Mouse (Mus musculus) fat pad, adult 2 months (tissue): Measurements from ENCODE around the gene Auts2.
A peak's percentile ranks its signal among the peaks of the same experiment; 100 is the strongest.

ENCODE experiments used
- DNase-seq: peaks from one replicate; pipeline ENCODE4 v3.0.0-alpha.2; 2011; ENCODE audit warnings: low read depth, low spot score; ENCODE audit errors: extremely low read depth

Auts2 gene

GRCm38 (mm10) chr5:132450071-132450470, 93.1 kb downstream of the Auts2 start:
- DNase-seq: no peak

- DNase-seq: no peak
Measured at GRCm38 (mm10) chr5:132448401-132449066, 94.6 kb downstream of the Auts2 start.

- no peak for DNase-seq
Measured at GRCm38 (mm10) chr5:132445213-132445954, 97.8 kb downstream of the Auts2 start.

- no peak for DNase-seq
Measured at GRCm38 (mm10) chr5:132442948-132443347, 100.2 kb downstream of the Auts2 start.

GRCm38 (mm10) chr5:132438414-132438813, 104.7 kb downstream of the Auts2 start:
- no peak for DNase-seq

- DNase-seq: no peak
Measured at GRCm38 (mm10) chr5:132437994-132438393, 105.2 kb downstream of the Auts2 start.

- no peak for DNase-seq
Measured at GRCm38 (mm10) chr5:132437478-132437877, 105.7 kb downstream of the Auts2 start.

- DNase-seq: peak; percentile 99
Measured at GRCm38 (mm10) chr5:132436901-132437300, 106.2 kb downstream of the Auts2 start.

GRCm38 (mm10) chr5:132436473-132436872, 106.7 kb downstream of the Auts2 start:
- DNase-seq: no peak

- DNase-seq: no peak
Measured at GRCm38 (mm10) chr5:132435401-132435800, 107.7 kb downstream of the Auts2 start.

- DNase-seq: no peak
Measured at GRCm38 (mm10) chr5:132433377-132434115, 109.6 kb downstream of the Auts2 start.

- no peak for DNase-seq
Measured at GRCm38 (mm10) chr5:132429363-132429762, 113.8 kb downstream of the Auts2 start.

GRCm38 (mm10) chr5:132426342-132426741, 116.8 kb downstream of the Auts2 start:
- no peak for DNase-seq

- DNase-seq: no peak
Measured at GRCm38 (mm10) chr5:132425792-132426309, 117.3 kb downstream of the Auts2 start.

- DNase-seq: no peak
Measured at GRCm38 (mm10) chr5:132410338-132410852, 132.7 kb downstream of the Auts2 start.

GRCm38 (mm10) chr5:132408892-132409575, 134.1 kb downstream of the Auts2 start:
- DNase-seq: no peak

GRCm38 (mm10) chr5:132400556-132400955, 142.6 kb downstream of the Auts2 start:
- DNase-seq: peak; percentile 51

- no peak for DNase-seq
Measured at GRCm38 (mm10) chr5:132399486-132399885, 143.7 kb downstream of the Auts2 start.

GRCm38 (mm10) chr5:132395922-132396321, 147.2 kb downstream of the Auts2 start:
- peak; percentile 72 for DNase-seq

GRCm38 (mm10) chr5:132394800-132395575, 148.2 kb downstream of the Auts2 start:
- DNase-seq: no peak
